Mouse (Mus musculus) liver, embryonic 11.5 days (tissue): ENCODE measurements around the gene Fam166b. TPM values are rescaled to one million over a fixed set of nuclear protein-coding genes. Genes with fewer than 3 reads are reported as not detected.

ENCODE experiments used
- ATAC-seq: fragments of 200-750 bp; cut with Nextera tagmentation; replicated peaks from 2 replicates; pipeline ENCODE4 v1.8.0; 2017; ENCODE audit warnings: moderate number of reproducible peaks, mild to moderate bottlenecking, moderate TSS enrichment, moderate library complexity; ENCODE audit not compliant: low FRiP score
- DNase-seq: peaks from one replicate; pipeline ENCODE4 v3.0.0-alpha.2; 2017; ENCODE audit warnings: low spot score
- H3K27ac ChIP-seq: fragments of 300-500 bp; sonication (generic); 2 replicates; pipeline ENCODE4 v1.5.1; 2014; ENCODE audit warnings: mild to moderate bottlenecking, low read depth, low read length, control low read depth
- H3K27me3 ChIP-seq: fragments of 300-500 bp; sonication (generic); replicated peaks from 2 replicates; pipeline ENCODE4 v1.6.1; 2014; ENCODE audit warnings: low read length, mixed read lengths; ENCODE audit not compliant: control insufficient read depth, insufficient read depth
- H3K36me3 ChIP-seq: fragments of 300-500 bp; sonication (generic); 2 replicates; pipeline ENCODE4 v1.6.1; 2014; ENCODE audit warnings: mild to moderate bottlenecking, low read length, moderate library complexity, mixed read lengths; ENCODE audit not compliant: control insufficient read depth, insufficient read depth
- H3K4me1 ChIP-seq: fragments of 300-500 bp; sonication (generic); replicated peaks from 2 replicates; pipeline ENCODE4 v1.6.1; 2014; ENCODE audit warnings: low read length, mixed read lengths; ENCODE audit not compliant: control insufficient read depth, insufficient read depth
- H3K4me2 ChIP-seq: fragments of 300-500 bp; sonication (generic); 2 replicates; pipeline ENCODE4 v1.6.1; 2014; ENCODE audit warnings: mild to moderate bottlenecking, control low read depth, moderate library complexity
- H3K4me3 ChIP-seq: fragments of 300-500 bp; sonication (generic); 2 replicates; pipeline ENCODE4 v1.5.1; 2014; ENCODE audit warnings: low read depth, low read length, control low read depth
- H3K9ac ChIP-seq: fragments of 300-500 bp; sonication (generic); 2 replicates; pipeline ENCODE4 v1.6.1; 2014; ENCODE audit warnings: low read depth, low read length, control low read depth
- H3K9me3 ChIP-seq: fragments of 300-500 bp; sonication (generic); 2 replicates; pipeline ENCODE4 v1.6.1; 2016; ENCODE audit warnings: low read length, inconsistent platforms, mixed read lengths; ENCODE audit not compliant: control insufficient read depth
- WGBS: fragments of 180-500 bp; shearing (Covaris S2); extraction: QIAGEN DNeasy Blood & Tissue Kit; methylation state at CpG from one replicate; pipeline ENCODE4 v1.1.7; 2014; 5-methylcytosine and 5-hydroxymethylcytosine counted together
- polyA plus RNA-seq: library from polyadenylated mRNA; unstranded; fragments of >200 nt; fragmentation: Nextera tagmentation; extraction: Ambion mirVana; gene quantifications from 2 replicates; pipeline ENCODE4 v1.2.1, GENCODE M21; 2014

The Fam166b gene
- not detected in 2 replicates for polyA plus RNA-seq

DNA sequence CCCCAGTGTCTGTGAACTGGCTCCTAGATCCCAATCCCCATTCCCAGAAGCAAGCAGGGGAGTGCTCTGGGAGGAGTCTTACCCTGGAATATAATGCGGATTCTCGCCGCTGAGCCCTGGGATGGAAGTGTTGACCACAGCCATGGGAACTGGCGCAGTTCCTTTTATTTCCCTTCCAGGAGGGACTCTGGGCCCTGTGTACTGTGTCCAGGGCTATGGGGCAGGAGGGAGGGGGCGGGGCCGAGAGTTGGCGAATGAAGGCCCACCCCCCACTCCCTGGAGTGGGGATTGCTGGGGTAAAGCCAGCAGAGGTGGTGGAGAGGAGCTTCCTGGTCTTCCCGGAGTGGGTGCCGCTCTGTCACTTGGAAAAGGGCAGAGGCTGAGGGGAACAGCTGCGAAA is at the start of gene Fam166b:
Fam166b (minus strand) TSS at position 189 of the 400 bp plus-strand sequence.
- Histone ChIP-seq H3K27ac (no peak within 1 kb of the TSS), H3K4me1 (peaks cover 6% of the 10 kb centered on the region), H3K4me2 (no peak within 1 kb of the TSS; the same call in 1 of the 2 replicates), H3K27me3 (peaks cover 58% of the 10 kb centered on the region), H3K9ac (no peak within 1 kb of the TSS), H3K4me3 (no peak within 1 kb of the TSS), H3K9me3 (no peaks in the 10 kb centered on the region), H3K36me3 (no peaks in the 10 kb centered on the region)
- ATAC-seq (no peak), DNase-seq (no peak)
- 8% methylated on average over 10 of the region's 10 CpGs for WGBS

DNA sequence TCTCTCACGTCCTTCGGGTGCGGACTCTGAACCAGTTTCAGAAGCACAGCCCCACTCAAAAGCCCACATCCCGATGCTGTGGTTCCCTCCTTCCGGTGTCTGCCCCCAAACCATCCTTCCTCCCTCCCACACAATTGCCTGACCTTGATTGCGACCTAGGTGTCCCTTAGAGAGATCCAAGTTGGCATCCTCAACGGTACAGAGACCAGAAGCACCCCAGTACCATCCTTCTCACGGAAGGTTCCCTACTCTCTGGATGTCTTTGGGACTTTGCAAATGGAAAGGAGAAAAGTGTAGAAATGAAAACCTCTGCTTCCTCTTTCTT is 49.6 kb upstream of the Fam166b start:
- WGBS, result 27% methylated on average over 8 of the region's 8 CpGs
- H3K27me3 ChIP-seq, result no peaks in the 10 kb centered on the region
- no peaks in the 10 kb centered on the region for H3K9me3 ChIP-seq
- DNase-seq, result no peak
- no peaks in the 10 kb centered on the region for H3K36me3 ChIP-seq
- H3K4me3 ChIP-seq, result peak overlapping the region; percentile 36
- H3K27ac ChIP-seq, result no peak overlapping the region
- H3K4me2 ChIP-seq, result peak overlapping the region; percentile 63
- no peak for ATAC-seq
- H3K4me1 ChIP-seq, result peaks cover 5% of the 10 kb centered on the region
- H3K9ac ChIP-seq, result peak overlapping the region; percentile 34

DNA sequence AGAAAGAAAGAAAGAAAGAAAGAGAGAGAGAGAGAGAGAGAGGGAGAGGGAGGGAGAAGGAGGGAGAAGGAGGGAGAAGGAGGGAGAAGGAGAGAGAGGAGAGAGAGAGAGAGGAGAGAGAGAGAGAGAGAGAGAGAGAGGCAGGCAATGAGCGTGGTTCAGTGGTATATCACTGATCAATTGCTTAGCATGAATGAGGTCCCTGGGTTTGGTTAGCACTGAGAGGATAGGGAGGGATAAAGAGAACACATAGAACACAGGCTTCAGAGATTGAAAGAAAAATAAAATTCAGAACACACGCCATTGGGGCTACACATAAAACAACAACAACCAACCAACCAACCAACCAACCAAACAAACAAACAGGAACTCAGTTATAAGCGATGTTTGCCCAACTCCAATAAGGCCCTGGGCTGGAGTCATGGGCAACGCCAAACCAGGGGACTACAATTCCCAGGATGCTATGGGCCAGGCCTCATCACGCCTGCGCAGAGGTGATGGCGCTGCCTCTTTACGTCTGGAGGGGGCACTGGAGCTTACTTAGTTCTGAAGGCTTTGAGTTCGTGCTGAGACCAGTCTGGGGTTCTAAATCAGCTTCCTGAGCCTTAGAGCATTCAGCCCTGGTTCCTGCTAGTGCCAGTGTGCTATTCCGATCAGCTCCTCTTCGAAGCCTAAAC is 49.1 kb upstream of the Fam166b start:
- DNase-seq (peak; percentile 73), ATAC-seq (peak; percentile 94)
- 17% methylated on average over 11 of the region's 11 CpGs for WGBS
- H3K9me3 ChIP-seq, result no peaks in the 10 kb centered on the region
- H3K36me3 ChIP-seq, result no peaks in the 10 kb centered on the region
- H3K4me3 ChIP-seq, result peak overlapping the region; percentile 36
- peaks cover 5% of the 10 kb centered on the region for H3K4me1 ChIP-seq
- peak overlapping the region; percentile 63 for H3K4me2 ChIP-seq
- no peaks in the 10 kb centered on the region for H3K27me3 ChIP-seq
- H3K27ac ChIP-seq, result no peak overlapping the region
- H3K9ac ChIP-seq, result peak overlapping the region; percentile 34

DNA sequence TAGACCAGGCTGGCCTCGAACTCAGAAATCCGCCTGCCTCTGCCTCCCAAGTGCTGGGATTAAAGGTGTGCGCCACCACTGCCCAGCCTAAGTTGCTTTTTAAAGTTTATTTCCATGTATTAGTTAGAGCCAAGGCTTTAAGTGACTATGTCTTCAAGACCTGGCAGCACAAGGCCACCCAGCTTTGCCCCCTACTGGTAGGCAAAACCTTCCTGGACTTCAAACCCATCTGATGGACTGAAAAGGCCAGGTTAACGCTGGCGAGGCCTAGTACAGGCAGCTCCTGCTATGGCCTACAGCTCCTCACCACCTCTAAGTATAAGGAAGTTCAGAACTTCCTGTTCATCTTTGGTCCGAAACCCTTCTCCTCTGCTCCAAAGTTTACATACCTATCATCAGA is 47.7 kb upstream of the Fam166b start:
- no peak overlapping the region for H3K9ac ChIP-seq
- 86% methylated on average over 6 of the region's 6 CpGs for WGBS
- no peak for ATAC-seq
- H3K4me2 ChIP-seq, result no peak overlapping the region
- no peak overlapping the region for H3K4me3 ChIP-seq
- H3K36me3 ChIP-seq, result no peaks in the 10 kb centered on the region
- no peak for DNase-seq
- H3K4me1 ChIP-seq, result peaks cover 5% of the 10 kb centered on the region
- no peak overlapping the region for H3K27ac ChIP-seq
- no peaks in the 10 kb centered on the region for H3K27me3 ChIP-seq
- H3K9me3 ChIP-seq, result no peaks in the 10 kb centered on the region

DNA sequence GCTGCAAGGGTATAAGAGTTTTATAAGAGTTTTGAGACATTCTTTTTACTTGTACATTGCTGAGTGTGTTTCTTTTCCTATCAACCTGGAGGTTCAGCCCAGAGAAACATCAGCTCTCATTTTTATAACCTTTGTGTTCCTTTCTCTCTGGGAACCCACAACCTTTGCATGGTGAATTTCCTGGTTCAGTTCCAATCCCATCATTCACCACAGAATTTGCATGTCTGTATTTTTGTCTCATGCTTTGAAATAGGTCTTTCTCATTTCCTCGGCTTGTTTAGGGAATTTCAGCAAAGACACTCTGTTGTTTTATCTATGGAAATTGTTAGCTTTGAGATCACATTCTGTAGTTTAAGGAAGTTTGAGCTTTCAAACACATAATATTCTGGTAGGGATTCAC is 44.7 kb upstream of the Fam166b start:
- no peaks in the 10 kb centered on the region for H3K27me3 ChIP-seq
- no peak overlapping the region for H3K4me2 ChIP-seq
- H3K4me1 ChIP-seq, result peaks cover 3% of the 10 kb centered on the region; the same call in 1 of the 2 replicates
- H3K4me3 ChIP-seq, result no peak overlapping the region
- 75% methylated on average over 1 of the region's 1 CpGs for WGBS
- H3K9ac ChIP-seq, result no peak overlapping the region
- no peaks in the 10 kb centered on the region for H3K9me3 ChIP-seq
- no peak for DNase-seq
- no peak overlapping the region for H3K27ac ChIP-seq
- H3K36me3 ChIP-seq, result no peaks in the 10 kb centered on the region
- ATAC-seq, result no peak

DNA sequence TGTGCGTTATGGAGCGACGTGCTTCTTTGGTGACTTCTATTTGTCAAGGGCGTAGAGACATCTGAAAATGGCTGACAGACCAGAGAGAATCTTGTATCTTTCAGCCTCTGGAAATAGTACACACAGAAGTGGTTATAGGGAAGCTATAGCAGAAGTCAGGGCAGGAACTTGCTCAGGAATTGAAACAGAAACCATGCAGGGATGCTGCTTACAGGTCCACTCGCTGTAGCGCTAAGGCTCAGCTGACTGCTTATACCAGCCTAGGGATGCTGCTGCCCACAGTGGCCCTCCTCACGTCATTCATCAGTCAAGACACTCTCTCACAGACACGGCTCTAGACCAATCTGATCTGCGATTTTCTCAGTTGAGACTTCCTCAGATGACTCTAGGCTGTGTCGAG is 41.4 kb upstream of the Fam166b start:
- no peak overlapping the region for H3K4me2 ChIP-seq
- H3K27ac ChIP-seq, result no peak overlapping the region
- no peaks in the 10 kb centered on the region for H3K36me3 ChIP-seq
- no peak overlapping the region for H3K4me3 ChIP-seq
- no peaks in the 10 kb centered on the region for H3K27me3 ChIP-seq
- DNase-seq (no peak), ATAC-seq (no peak)
- H3K4me1 ChIP-seq, result no peaks in the 10 kb centered on the region
- H3K9me3 ChIP-seq, result no peaks in the 10 kb centered on the region
- WGBS, result 85% methylated on average over 10 of the region's 10 CpGs
- no peak overlapping the region for H3K9ac ChIP-seq

DNA sequence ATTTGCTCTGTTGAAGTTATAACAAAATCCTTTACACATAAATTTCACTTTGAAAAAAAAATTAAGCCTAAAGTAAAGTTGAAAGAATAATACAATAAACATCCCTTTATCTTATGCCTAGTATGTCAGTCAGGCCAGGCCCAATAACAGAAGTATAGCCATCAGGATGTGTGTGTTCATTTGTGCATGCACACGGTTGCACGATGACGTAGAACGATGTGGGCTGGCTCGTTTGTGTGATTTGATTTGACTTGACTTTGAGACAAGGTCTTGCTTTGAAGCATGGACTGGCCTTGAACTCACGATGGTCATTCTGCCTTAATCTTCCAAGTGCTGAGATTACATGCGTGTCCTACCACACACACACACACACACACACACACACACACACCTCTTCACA is 37.9 kb upstream of the Fam166b start:
- Histone ChIP-seq H3K36me3 (no peaks in the 10 kb centered on the region), H3K27ac (no peak overlapping the region), H3K27me3 (no peaks in the 10 kb centered on the region), H3K9me3 (no peaks in the 10 kb centered on the region), H3K4me1 (no peaks in the 10 kb centered on the region), H3K9ac (no peak overlapping the region), H3K4me3 (no peak overlapping the region), H3K4me2 (no peak overlapping the region)
- WGBS, result 83% methylated on average over 7 of the region's 7 CpGs
- DNase-seq, result no peak
- no peak for ATAC-seq

DNA sequence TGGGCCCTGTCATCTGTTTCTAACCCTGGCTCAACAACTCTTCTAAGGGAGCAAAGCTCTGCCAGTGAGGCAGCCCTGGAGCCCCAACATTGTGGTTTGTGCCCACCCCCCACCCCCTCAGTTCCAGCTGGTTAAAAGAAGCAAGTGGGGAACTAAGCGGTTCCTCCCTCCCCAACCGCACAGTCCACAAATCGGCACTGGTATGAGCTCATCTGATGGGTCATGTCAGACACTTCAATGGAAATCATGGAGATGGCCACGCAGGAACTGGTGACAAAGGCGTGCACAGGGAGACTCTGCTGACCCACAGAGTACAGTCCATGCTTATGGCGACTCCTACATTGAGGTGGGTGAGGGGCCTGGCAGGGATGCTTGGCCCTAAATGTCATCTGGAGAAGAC is 37.0 kb upstream of the Fam166b start:
- Histone ChIP-seq H3K9ac (no peak overlapping the region), H3K4me2 (no peak overlapping the region), H3K36me3 (no peaks in the 10 kb centered on the region), H3K27ac (no peak overlapping the region), H3K4me1 (no peaks in the 10 kb centered on the region), H3K27me3 (no peaks in the 10 kb centered on the region), H3K9me3 (no peaks in the 10 kb centered on the region), H3K4me3 (no peak overlapping the region)
- 75% methylated on average over 6 of the region's 6 CpGs for WGBS
- no peak for ATAC-seq
- no peak for DNase-seq

DNA sequence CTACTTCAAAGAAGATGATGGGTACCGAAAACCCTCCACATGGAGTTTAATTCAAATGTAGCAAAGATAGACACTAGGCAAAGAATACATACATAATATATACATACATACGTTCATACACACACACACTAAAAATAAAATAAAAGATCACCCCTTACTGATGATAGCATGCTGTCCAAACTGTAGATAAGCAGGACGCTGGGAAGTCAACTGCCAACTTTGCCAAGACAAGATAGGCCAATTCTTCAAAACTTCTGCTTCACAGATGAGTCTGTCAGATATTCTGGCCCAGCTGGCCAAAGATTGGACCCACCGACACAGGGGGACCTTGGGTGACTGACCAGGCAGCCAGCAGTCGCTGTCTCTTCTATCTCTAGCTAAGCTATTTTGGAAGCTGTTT is 34.2 kb upstream of the Fam166b start:
- Histone ChIP-seq H3K27ac (no peak overlapping the region), H3K4me3 (no peak overlapping the region), H3K36me3 (no peaks in the 10 kb centered on the region), H3K27me3 (no peaks in the 10 kb centered on the region), H3K4me2 (no peak overlapping the region), H3K9me3 (no peaks in the 10 kb centered on the region), H3K9ac (no peak overlapping the region), H3K4me1 (no peaks in the 10 kb centered on the region)
- WGBS, result 70% methylated on average over 5 of the region's 5 CpGs
- DNase-seq (no peak), ATAC-seq (no peak)
